Mouse (Mus musculus) heart, adult 2 months (tissue): Measurements from ENCODE around the gene Mmp23. TPM values are rescaled to one million over a fixed set of nuclear protein-coding genes. Genes with fewer than 3 reads are reported as not detected.
A peak's percentile ranks its signal among the peaks of the same experiment; 100 is the strongest.
"Not testable (repeated sequence)": the region's sequence is repeated elsewhere in the genome, so short reads cannot be mapped to it uniquely, and the experiment has no call there.

Experiments used
- DNase-seq, 2 experiments: peaks; one replicate each; pipeline ENCODE4 v3.0.0; 2021
- H3K27ac ChIP-seq: fragments of 200-600 bp; 2 replicates; pipeline ENCODE4 v1.8.1; 2022
- H3K27me3 ChIP-seq: fragments of 200-500 bp; 2 replicates; pipeline ENCODE4 v1.6.1; 2012; ENCODE audit warnings: mild to moderate bottlenecking, low read length, inconsistent platforms, mixed read lengths; ENCODE audit not compliant: control insufficient read depth, insufficient read depth
- H3K36me3 ChIP-seq: fragments of 200-500 bp; 2 replicates; pipeline ENCODE4 v1.6.1; 2012; ENCODE audit warnings: low read length, inconsistent platforms; ENCODE audit not compliant: control insufficient read depth, insufficient read depth
- H3K4me1 ChIP-seq: fragments of 200-500 bp; 2 replicates; pipeline ENCODE4 v1.6.1; 2011; ENCODE audit warnings: low read length; ENCODE audit not compliant: control insufficient read depth, insufficient read depth
- H3K4me3 ChIP-seq: fragments of 200-600 bp; 2 replicates; pipeline ENCODE4 v1.8.1; 2022
- H3K79me2 ChIP-seq: fragments of 200-500 bp; replicated peaks from 2 replicates; pipeline ENCODE4 v1.6.1; 2012; ENCODE audit warnings: mild to moderate bottlenecking, inconsistent platforms, low read length, moderate library complexity, mixed read lengths; ENCODE audit not compliant: control insufficient read depth, insufficient read depth
- H3K9ac ChIP-seq: fragments of 200-500 bp; 2 replicates; pipeline ENCODE4 v1.6.1; 2012; ENCODE audit warnings: low read depth, mild to moderate bottlenecking, control low read depth, inconsistent platforms, low read length, mixed read lengths
- CTCF ChIP-seq: fragments of 200-600 bp; IDR thresholded peaks from 2 replicates; pipeline ENCODE4 v1.8.1; 2022; ENCODE audit warnings: antibody characterized with exemption, mild to moderate bottlenecking, moderate library complexity
- EP300 ChIP-seq: fragments of 200-500 bp; IDR thresholded peaks from 2 replicates; pipeline ENCODE4 v1.6.1; 2011; ENCODE audit warnings: low read depth, low read length, control low read depth; ENCODE audit not compliant: insufficient read depth
- POLR2A ChIP-seq: fragments of 200-500 bp; IDR thresholded peaks from 2 replicates; pipeline ENCODE4 v1.6.1; 2011; ENCODE audit warnings: mild to moderate bottlenecking, low read depth, low read length, control low read depth; ENCODE audit not compliant: insufficient read depth
- WGBS: fragments of 180-500 bp; shearing (Covaris S2); methylation state at CpG from one replicate; pipeline ENCODE4 v1.1.7; 2018; 5-methylcytosine and 5-hydroxymethylcytosine counted together
- intact Hi-C: fragments of 180-260 bp; cut with DNase I; formaldehyde crosslinking; loops from one replicate; pipeline ENCODE4 v1.15.1; 2025
- polyA plus RNA-seq: library from polyadenylated mRNA; depleted of rRNA; stranded (reverse); fragments of >200 nt; gene quantifications from 2 replicates; pipeline ENCODE4 v1.2.3, GENCODE M21; 2012
- total RNA-seq, 2 experiments: library from RNA; stranded (reverse); gene quantifications; 2 replicates each; pipeline ENCODE4 v1.2.3; 2021

Mmp23 gene
- total and polyA plus RNA-seq, 3 experiments = 7.3 to 27.0 (median 7.5) TPM

DNA sequence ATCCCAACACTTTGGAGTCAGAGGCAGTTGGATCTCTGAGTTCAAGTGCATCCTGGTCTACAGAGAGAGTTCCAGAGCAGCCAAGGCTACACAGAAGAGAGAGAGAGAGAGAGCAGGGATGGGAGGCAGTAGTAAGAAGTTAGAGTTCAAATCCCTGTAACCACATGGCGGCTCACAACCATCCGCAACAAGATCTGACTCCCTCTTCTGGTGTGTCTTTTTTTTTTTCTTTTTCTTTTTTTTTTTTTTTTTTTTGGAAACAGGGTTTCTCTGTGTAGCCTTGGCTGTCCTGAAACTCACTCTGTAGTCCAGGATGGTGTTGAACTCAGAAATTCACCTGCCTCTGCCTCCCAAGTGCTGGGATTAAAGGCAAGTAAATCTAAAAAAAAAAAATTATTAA is 18.9 kb upstream of the Mmp23 start:
- Histone ChIP-seq H3K27ac (no peak overlapping the region), H3K27me3 (no peaks in the 10 kb centered on the region), H3K4me3 (no peak overlapping the region), H3K36me3 (no peaks in the 10 kb centered on the region), H3K79me2 (0 out of 2 replicates have a peak, but pooled peaks cover 2% of the 10 kb centered on the region), H3K9ac (no peak overlapping the region), H3K4me1 (peaks cover 3% of the 10 kb centered on the region; the same call in 1 of the 2 replicates)
- DNase-seq = no peak
- WGBS = 57% methylated on average over 2 of the region's 2 CpGs
- no peak for TF ChIP-seq POLR2A
- no peak for TF ChIP-seq CTCF
- no peak for TF ChIP-seq EP300
- intact Hi-C loops = no loop called here

- H3K4me3 ChIP-seq, intact Hi-C loops, H3K9ac ChIP-seq, H3K27me3 ChIP-seq, H3K4me1 ChIP-seq, H3K36me3 ChIP-seq, H3K27ac ChIP-seq, H3K79me2 ChIP-seq, DNase-seq: not testable (repeated sequence)
- 87% methylated on average over 4 of the region's 4 CpGs for WGBS
Measured at GRCm38 (mm10) chr4:155670236-155670635, 17.1 kb upstream of the Mmp23 start.

DNA sequence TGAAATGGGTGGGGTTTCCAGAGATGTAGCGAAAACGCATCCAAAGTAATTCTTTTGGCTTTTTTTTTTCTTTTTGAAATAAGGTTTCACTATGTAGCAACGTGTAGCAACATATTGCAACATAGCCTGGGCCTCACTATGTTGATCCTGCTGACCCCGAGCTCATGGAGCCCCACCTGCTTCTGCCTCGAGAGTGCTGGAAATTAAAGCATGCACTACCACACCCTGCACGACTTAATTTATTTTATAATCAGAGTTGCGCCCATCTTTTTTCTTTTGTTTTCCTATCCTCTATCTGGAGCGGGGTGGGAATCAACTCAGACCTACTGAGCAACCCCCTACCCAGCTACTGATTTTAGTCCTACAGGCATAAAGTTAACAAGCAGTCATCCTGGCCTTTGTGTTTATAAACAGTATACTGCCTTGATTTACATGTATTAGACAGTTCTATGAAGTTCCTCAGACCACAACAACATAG is 16.5 kb upstream of the Mmp23 start:
- no peaks in the 10 kb centered on the region for H3K36me3 ChIP-seq
- H3K79me2 ChIP-seq = 0 out of 2 replicates have a peak, but pooled peaks cover 2% of the 10 kb centered on the region
- H3K4me3 ChIP-seq = peak overlapping the region; percentile 89
- peak overlapping the region; percentile 91 for H3K27ac ChIP-seq
- no peaks in the 10 kb centered on the region for H3K27me3 ChIP-seq
- H3K9ac ChIP-seq = peak overlapping the region; percentile 17; the same call in 1 of the 2 replicates
- intact Hi-C loops = loop anchor here (5.0 kb wide), 1 partner anchor 33 kb away; the partner anchor contains the start of gene Ssu72
- under 1% methylated on average over 8 of the region's 8 CpGs for WGBS
- DNase-seq = no peak
- peaks cover 4% of the 10 kb centered on the region for H3K4me1 ChIP-seq
- no peak for TF ChIP-seq POLR2A
- TF ChIP-seq CTCF = no peak
- no peak for TF ChIP-seq EP300

- no peaks in the 10 kb centered on the region for H3K27me3 ChIP-seq
- 0 out of 2 replicates have a peak, but pooled peaks cover 2% of the 10 kb centered on the region for H3K79me2 ChIP-seq
- WGBS = under 1% methylated on average over 73 of the region's 73 CpGs
- intact Hi-C loops = loop anchor here (5.0 kb wide), 1 partner anchor 33 kb away; the partner anchor contains the start of gene Ssu72
- H3K9ac ChIP-seq = peak within 1 kb of the TSS; percentile 88
- H3K36me3 ChIP-seq = no peaks in the 10 kb centered on the region
- H3K27ac ChIP-seq = peak within 1 kb of the TSS; percentile 91
- TF ChIP-seq CTCF (no peak), EP300 (peak; percentile 68; the same call in 1 of the 2 replicates), POLR2A (peak; percentile 23; the same call in 1 of the 2 replicates)
- peaks cover 4% of the 10 kb centered on the region for H3K4me1 ChIP-seq
- DNase-seq = peak; percentile 97
- H3K4me3 ChIP-seq = peak within 1 kb of the TSS; percentile 89
Measured at GRCm38 (mm10) chr4:155668689-155669597, 15.8 kb upstream of the Mmp23 start, which contains the start of gene Mib2. Mib2 (minus strand) TSS chr4:155669198.

DNA sequence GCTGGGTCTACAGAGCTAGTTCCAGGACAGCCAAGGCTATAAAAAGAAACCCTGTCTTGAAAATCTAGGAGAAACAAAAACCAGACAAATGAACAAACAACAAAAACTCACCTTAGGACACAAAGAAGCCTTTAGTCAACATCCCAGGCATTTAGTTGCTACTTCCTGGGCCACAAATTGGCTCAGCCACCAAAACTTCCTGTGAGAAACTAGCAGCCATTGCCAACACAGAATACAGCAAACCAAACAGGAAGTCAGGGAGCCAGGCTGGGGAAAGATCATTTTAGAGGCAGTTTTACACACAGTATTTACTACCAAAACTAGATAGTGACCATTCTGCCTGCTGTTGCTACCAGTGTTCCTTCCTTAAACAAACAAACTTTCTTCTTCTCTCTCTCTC is 13.7 kb upstream of the Mmp23 start:
- Histone ChIP-seq H3K36me3 (no peaks in the 10 kb centered on the region), H3K4me1 (peaks cover 4% of the 10 kb centered on the region), H3K27ac (no peak overlapping the region), H3K4me3 (no peak overlapping the region), H3K79me2 (0 out of 2 replicates have a peak, but pooled peaks cover 2% of the 10 kb centered on the region), H3K9ac (no peak overlapping the region), H3K27me3 (no peaks in the 10 kb centered on the region)
- DNase-seq = no peak
- intact Hi-C loops = loop anchor here (5.0 kb wide), 1 partner anchor 35 kb away; the partner anchor contains the start of gene Ssu72
- no peak for TF ChIP-seq POLR2A
- TF ChIP-seq CTCF = no peak
- no peak for TF ChIP-seq EP300

DNA sequence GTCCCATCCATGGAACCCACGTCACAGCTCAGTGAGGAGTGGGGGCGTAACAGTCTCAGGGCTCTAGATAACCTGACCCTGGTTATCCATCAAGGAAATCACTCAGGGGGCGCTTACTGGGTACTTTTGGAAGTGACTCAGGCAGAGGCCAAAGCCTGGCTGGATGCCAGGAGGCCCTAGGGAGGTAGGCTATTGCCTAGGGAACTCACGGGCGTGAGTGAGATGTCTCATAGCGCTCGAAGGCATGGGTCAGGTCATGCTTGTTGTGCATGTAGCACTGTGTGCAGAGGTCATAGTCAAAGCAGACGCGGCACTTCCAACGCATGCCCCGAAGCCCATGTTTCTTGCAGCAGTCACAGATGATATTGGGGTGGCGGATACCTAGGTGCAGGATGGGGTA is 7.5 kb upstream of the Mmp23 start:
- Histone ChIP-seq H3K27ac (no peak overlapping the region), H3K36me3 (no peaks in the 10 kb centered on the region), H3K79me2 (no peaks in the 10 kb centered on the region), H3K9ac (no peak overlapping the region), H3K27me3 (no peaks in the 10 kb centered on the region), H3K4me1 (no peaks in the 10 kb centered on the region), H3K4me3 (no peak overlapping the region)
- DNase-seq = no peak
- WGBS = 59% methylated on average over 12 of the region's 12 CpGs
- intact Hi-C loops = no loop called here
- TF ChIP-seq CTCF = no peak
- TF ChIP-seq POLR2A = no peak
- no peak for TF ChIP-seq EP300
